Mouse (Mus musculus) left cerebral cortex, adult 8-10 months (tissue): ENCODE results near the gene Plscr1. TPM values are rescaled to one million over a fixed set of nuclear protein-coding genes. Genes with fewer than 3 reads are reported as not detected.

Experiments
- DNase-seq, 2 experiments: peaks; one replicate each; pipeline ENCODE4 v3.0.0; 2022; ENCODE audit warnings: low spot score in 2 of 2
- microRNA-seq, 2 experiments: library from miRNA; unstranded; fragments of <30 nt; microRNA quantifications; one replicate each; pipeline ENCODE4 v1.2.0; 2022
- total RNA-seq, 4 experiments: library from RNA; stranded (reverse); gene quantifications; 2 replicates each; pipeline ENCODE4 v1.2.4; 2022

Gene Plscr1
- total RNA-seq, 4 experiments from 2014 or later: 1.7 to 2.4 (median 2.4) TPM

DNA sequence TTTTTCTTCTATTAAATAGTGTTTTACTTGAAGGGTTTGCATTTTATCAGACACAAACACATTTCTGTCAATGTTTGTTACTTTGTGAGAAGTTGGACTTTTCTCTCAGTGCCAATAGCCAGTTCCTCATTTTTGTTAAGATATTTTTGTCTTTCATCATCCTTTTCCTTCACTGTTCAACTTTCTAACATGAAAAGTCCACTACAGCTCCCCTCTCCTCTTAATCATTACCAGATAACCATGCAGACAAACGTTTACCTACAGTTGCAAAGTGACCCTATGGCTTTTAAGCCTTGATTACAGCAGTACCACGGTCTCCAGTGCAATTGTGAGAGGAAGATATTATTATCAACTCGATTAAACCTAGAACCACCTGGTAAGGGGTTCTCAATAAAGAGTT is 51.7 kb downstream of the Plscr1 start:
- no peak for DNase-seq

DNA sequence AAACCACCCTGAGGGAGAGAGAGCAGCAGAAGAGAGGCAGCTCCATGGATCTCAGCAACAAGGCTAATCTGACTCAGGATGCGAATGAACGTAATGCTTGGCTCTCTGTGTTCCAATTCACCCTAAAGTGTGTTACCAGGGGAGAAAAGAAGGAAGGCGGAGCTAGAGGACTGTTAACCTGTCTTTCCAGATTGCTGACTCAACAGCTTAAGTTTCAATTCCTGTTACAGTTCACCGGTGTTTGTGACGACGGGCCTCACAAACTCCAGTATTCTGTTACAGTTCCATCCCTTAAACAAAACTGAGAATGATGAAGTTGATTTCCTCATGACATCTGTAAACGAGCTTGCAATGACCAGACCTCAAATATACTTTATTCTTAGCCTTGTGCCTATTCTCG is 55.5 kb downstream of the Plscr1 start:
- no peak for DNase-seq

DNA sequence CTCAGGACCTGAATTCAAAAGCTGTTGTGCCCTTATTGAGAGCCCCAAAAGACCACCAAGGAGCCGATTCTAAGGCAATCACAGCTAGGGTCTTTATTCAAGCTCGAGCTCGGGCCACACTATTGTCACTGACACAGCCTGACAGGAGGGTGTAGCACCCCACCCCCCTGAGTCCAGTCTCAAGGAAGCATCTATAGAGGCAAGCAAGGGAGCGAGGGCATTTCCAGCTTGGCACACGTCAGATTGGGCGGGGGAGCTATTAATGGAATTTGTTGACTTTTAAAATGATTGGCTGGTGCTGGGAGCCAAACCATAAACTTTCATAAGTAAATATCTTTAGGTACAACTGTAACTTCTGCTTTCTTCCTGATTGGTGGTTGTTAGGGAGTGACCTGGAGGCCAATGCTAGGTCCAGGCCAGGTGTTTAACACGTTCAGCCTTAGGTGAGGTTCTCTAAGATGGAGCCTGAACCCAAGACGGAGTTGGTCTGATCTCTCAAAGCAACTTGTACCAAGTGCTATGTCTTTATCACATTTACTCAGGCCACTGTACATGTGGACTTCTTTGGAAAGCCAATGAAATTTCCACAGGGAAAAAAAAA is 56.2 kb downstream of the Plscr1 start:
- no peak for DNase-seq

DNA sequence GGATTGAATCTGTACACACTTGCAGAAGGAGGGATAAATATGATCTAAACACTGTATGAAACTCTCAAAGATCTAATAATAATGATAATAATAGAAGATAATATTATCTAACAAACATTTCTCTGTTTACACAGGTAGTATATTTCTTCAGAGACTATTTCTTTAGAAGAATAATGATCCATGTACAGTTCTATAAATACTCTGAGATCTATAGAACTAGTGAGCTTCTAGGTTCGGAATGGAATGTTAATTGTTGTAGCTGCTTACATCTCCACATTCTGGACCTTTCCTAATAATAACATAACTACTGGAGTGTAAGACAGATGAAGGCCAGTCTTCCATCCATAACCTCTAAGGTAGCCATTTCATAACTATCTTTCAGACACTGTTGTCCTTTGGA is 59.5 kb downstream of the Plscr1 start, which contains the start of gene 1700057G04Rik:
1700057G04Rik (plus strand) TSS at position 301 of the 400 bp plus-strand sequence.
- DNase-seq: no peak

DNA sequence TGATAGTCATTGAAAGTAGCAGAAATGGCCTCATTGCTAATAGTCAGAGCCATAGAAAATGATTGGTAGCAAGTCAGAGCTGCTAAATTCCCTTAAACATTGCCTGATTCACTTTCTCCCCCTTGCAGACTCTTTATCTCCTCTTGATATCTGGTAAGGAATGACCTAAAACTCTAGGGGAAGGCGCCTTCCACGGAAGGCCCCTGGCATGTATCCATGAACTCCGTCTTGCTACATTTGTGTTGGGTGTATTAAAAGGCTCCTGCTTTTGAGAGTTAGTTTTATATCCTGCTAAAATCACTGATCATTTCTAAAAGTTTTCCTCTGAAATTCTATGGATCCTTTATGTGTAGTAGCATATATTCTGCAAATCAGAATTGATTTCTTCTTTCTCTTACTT is 67.2 kb downstream of the Plscr1 start:
- DNase-seq: no peak

Small RNAs within 50 kb of the gene (microRNA-seq; reads per million reads assigned to microRNA genes)
- 0 reads per million in 2 experiments for gene Mir6386

Other genes with a start within 250 kb of the Plscr1 start
- not detected for gene Plscr5, start 56.8 kb upstream of the Plscr1 start, total RNA-seq
- 1 to 10 TPM; 1.8 to 5.7 (median 4.4) TPM for gene Plscr2, start 25.9 kb downstream of the Plscr1 start, total RNA-seq
- gene 1700057G04Rik, start 59.6 kb downstream of the Plscr1 start, total RNA-seq: not detected
- gene Plscr4, start 207.6 kb downstream of the Plscr1 start, total RNA-seq: 1 to 10 TPM; 1.9 to 2.6 (median 2.2) TPM